Mouse (Mus musculus): ENCODE data around the gene Irf4.

DNA sequence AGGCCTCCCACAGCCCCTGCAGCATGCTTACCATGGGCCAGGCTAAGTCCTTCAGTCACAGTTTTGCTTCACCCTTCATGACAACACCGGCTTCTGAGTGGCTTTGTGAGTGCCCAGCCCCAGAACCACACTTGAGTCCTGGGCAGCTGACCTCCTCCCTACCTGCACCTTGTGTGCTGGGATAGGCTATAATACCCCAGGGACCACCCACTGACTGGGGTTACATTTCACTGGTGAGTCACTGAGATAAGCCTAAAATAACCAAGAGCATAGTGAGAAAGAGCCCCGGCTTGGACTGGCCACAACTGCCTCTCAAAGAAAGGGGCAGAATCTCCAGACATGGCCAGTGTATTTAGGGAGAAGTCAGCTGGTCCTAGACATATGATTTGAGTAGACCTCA, 32.9 kb downstream of the Irf4 start:
- TF ChIP-seq CTCF (IDR thresholded peaks at IDR 0.05; ENCODE audit: insufficient read depth, low read length) (no peak), POLR2A (IDR thresholded peaks at IDR 0.05; ENCODE audit: borderline replicate concordance, extremely low read depth, low read depth, low read length) (no peak)

Data from lung, adult 2 months (tissue).